Mouse (Mus musculus) MEL-GATA-1-ER (cell line): ENCODE measurements around the gene Gm6871.
"Not testable (repeated sequence)": the region's sequence is repeated elsewhere in the genome, so short reads cannot be mapped to it uniquely, and the experiment has no call there.

Source experiments
- DNase-seq: peaks from one replicate; pipeline ENCODE4 v3.0.0-alpha.2; 2012; ENCODE audit warnings: low read depth; ENCODE audit errors: extremely low read depth

Gene Gm6871

GRCm38 (mm10) chr7:41573562-41573961 lies at the start of gene Gm6871:
Gm6871 (minus strand) TSS chr7:41573662.
- DNase-seq: not testable (repeated sequence)

- DNase-seq: not testable (repeated sequence)
Observed at GRCm38 (mm10) chr7:41616241-41616640, 42.8 kb upstream of the Gm6871 start.

GRCm38 (mm10) chr7:41611654-41612053 lies 38.2 kb upstream of the Gm6871 start:
- no peak for DNase-seq

- no peak for DNase-seq
Observed at GRCm38 (mm10) chr7:41599932-41600548, 26.6 kb upstream of the Gm6871 start.

- peak; percentile 76 for DNase-seq
Observed at GRCm38 (mm10) chr7:41599034-41599813, 25.8 kb upstream of the Gm6871 start, which contains the start of gene 2610021A01Rik. 2610021A01Rik (plus strand) TSS chr7:41599230.

GRCm38 (mm10) chr7:41598615-41599014 lies 25.2 kb upstream of the Gm6871 start:
- no peak for DNase-seq

- not testable (repeated sequence) for DNase-seq
Observed at GRCm38 (mm10) chr7:41587831-41588230, 14.4 kb upstream of the Gm6871 start.

GRCm38 (mm10) chr7:41582028-41582427 lies 8.6 kb upstream of the Gm6871 start:
- no peak for DNase-seq

GRCm38 (mm10) chr7:41577956-41578355 lies 4.5 kb upstream of the Gm6871 start:
- DNase-seq: no peak

GRCm38 (mm10) chr7:41560681-41561080 lies 12.8 kb downstream of the Gm6871 start:
- no peak for DNase-seq

GRCm38 (mm10) chr7:41512672-41513071 lies 60.8 kb downstream of the Gm6871 start:
- no peak for DNase-seq

GRCm38 (mm10) chr7:41512207-41512606 lies 61.3 kb downstream of the Gm6871 start:
- DNase-seq: no peak

GRCm38 (mm10) chr7:41502402-41502801 lies 71.1 kb downstream of the Gm6871 start:
- DNase-seq: no peak

GRCm38 (mm10) chr7:41500151-41500934 lies 73.1 kb downstream of the Gm6871 start:
- DNase-seq: peak; percentile 59

- DNase-seq: peak; percentile 89
Observed at GRCm38 (mm10) chr7:41499389-41500049, 73.9 kb downstream of the Gm6871 start, which contains the start of the genes Gm20449 and AW146154. Gm20449 (minus strand) TSS chr7:41499417. AW146154 (minus strand) TSS chr7:41499890.

GRCm38 (mm10) chr7:41499018-41499388 lies 74.5 kb downstream of the Gm6871 start:
- DNase-seq: not testable (repeated sequence)

- not testable (repeated sequence) for DNase-seq
Observed at GRCm38 (mm10) chr7:41498464-41498863, 75.0 kb downstream of the Gm6871 start.

GRCm38 (mm10) chr7:41497871-41498270 lies 75.6 kb downstream of the Gm6871 start:
- no peak for DNase-seq
